Mouse (Mus musculus): ENCODE results near the gene Usp17le. TPM values are rescaled to one million over a fixed set of nuclear protein-coding genes. Genes with fewer than 3 reads are reported as not detected.

The Usp17le gene
- polyA plus RNA-seq (2021; fragmentation: Nextera tagmentation): not detected in 2 replicates
- long read RNA-seq, experiment 1: 0 reads
- long read RNA-seq, experiment 2: 0 reads

GRCm38 (mm10) chr7:104777370-104777769, at the start of gene Usp17le:
Gene Usp17le (minus strand): TSS chr7:104777470.

Other genes with a start within 250 kb of the Usp17le start
- gene Olfr651, start 227.3 kb downstream of the Usp17le start, polyA plus RNA-seq (2021; fragmentation: Nextera tagmentation): not detected in 2 replicates
- gene Olfr652, start 216.6 kb downstream of the Usp17le start, polyA plus RNA-seq (2021; fragmentation: Nextera tagmentation): not detected in 2 replicates
- gene Olfr653, start 200.2 kb downstream of the Usp17le start, polyA plus RNA-seq (2021; fragmentation: Nextera tagmentation): not detected in 2 replicates
- gene Olfr654, start 190.4 kb downstream of the Usp17le start, polyA plus RNA-seq (2021; fragmentation: Nextera tagmentation): not detected in 2 replicates
- gene Olfr655, start 175.7 kb downstream of the Usp17le start, polyA plus RNA-seq (2021; fragmentation: Nextera tagmentation): not detected in 2 replicates
- gene Olfr656, start 163.5 kb downstream of the Usp17le start, polyA plus RNA-seq (2021; fragmentation: Nextera tagmentation): not detected in 2 replicates
- not detected in 2 replicates for gene Olfr657, start 152.7 kb downstream of the Usp17le start, polyA plus RNA-seq (2021; fragmentation: Nextera tagmentation)
- 0.06 and 0.08 TPM in 2 replicates for gene Olfr658, start 130.2 kb downstream of the Usp17le start, polyA plus RNA-seq (2021; fragmentation: Nextera tagmentation)
- not detected in 2 replicates for gene Olfr659, start 110.7 kb downstream of the Usp17le start, polyA plus RNA-seq (2021; fragmentation: Nextera tagmentation)
- gene Olfr661, start 91.0 kb downstream of the Usp17le start, polyA plus RNA-seq (2021; fragmentation: Nextera tagmentation): not detected in 2 replicates
- gene Usp17lb, start 65.1 kb upstream of the Usp17le start, polyA plus RNA-seq (2021; fragmentation: Nextera tagmentation): not detected in 2 replicates
- not detected in 2 replicates for gene Usp17la, start 79.5 kb upstream of the Usp17le start, polyA plus RNA-seq (2021; fragmentation: Nextera tagmentation)
- gene Olfr665, start 100.6 kb upstream of the Usp17le start, polyA plus RNA-seq (2021; fragmentation: Nextera tagmentation): not detected in 2 replicates
- not detected in 2 replicates for gene Olfr666, start 118.5 kb upstream of the Usp17le start, polyA plus RNA-seq (2021; fragmentation: Nextera tagmentation)
- not detected in 2 replicates for gene Olfr667, start 144.0 kb upstream of the Usp17le start, polyA plus RNA-seq (2021; fragmentation: Nextera tagmentation)
- not detected in 2 replicates for gene Olfr668, start 150.6 kb upstream of the Usp17le start, polyA plus RNA-seq (2021; fragmentation: Nextera tagmentation)
- gene Olfr669, start 156.8 kb upstream of the Usp17le start, polyA plus RNA-seq (2021; fragmentation: Nextera tagmentation): not detected in 2 replicates
- not detected in 2 replicates for gene Olfr670, start 185.2 kb upstream of the Usp17le start, polyA plus RNA-seq (2021; fragmentation: Nextera tagmentation)
- gene Olfr671, start 201.7 kb upstream of the Usp17le start, polyA plus RNA-seq (2021; fragmentation: Nextera tagmentation): not detected in 2 replicates
- gene Olfr672, start 224.6 kb upstream of the Usp17le start, polyA plus RNA-seq (2021; fragmentation: Nextera tagmentation): not detected in 2 replicates

All from layer of hippocampus, adult 6 months (tissue).